Mouse (Mus musculus) liver, embryonic 13.5 days (tissue): ENCODE results near the gene Zic5. TPM values are rescaled to one million over a fixed set of nuclear protein-coding genes. Genes with fewer than 3 reads are reported as not detected.

ENCODE experiments used
- ATAC-seq: fragments of 200-750 bp; cut with Nextera tagmentation; 2 replicates; pipeline ENCODE4 v1.8.0; 2017; ENCODE audit warnings: low read depth, mild to moderate bottlenecking, moderate number of reproducible peaks, moderate library complexity
- DNase-seq: peaks from one replicate; pipeline ENCODE4 v3.0.0; 2022
- H3K27ac ChIP-seq: fragments of 300-500 bp; sonication (generic); 2 replicates; pipeline ENCODE4 v1.5.1; 2015; ENCODE audit warnings: moderate library complexity, mild to moderate bottlenecking, inconsistent platforms
- H3K27me3 ChIP-seq: fragments of 300-500 bp; sonication (generic); 2 replicates; pipeline ENCODE4 v1.6.1; 2015; ENCODE audit warnings: mild to moderate bottlenecking, inconsistent platforms
- H3K36me3 ChIP-seq: fragments of 300-500 bp; sonication (generic); 2 replicates; pipeline ENCODE4 v1.6.1; 2015; ENCODE audit warnings: mild to moderate bottlenecking, inconsistent platforms
- H3K4me1 ChIP-seq: fragments of 300-500 bp; sonication (generic); replicated peaks from 2 replicates; pipeline ENCODE4 v1.6.1; 2015; ENCODE audit warnings: inconsistent platforms
- H3K4me2 ChIP-seq: fragments of 300-500 bp; sonication (generic); 2 replicates; pipeline ENCODE4 v1.6.1; 2015; ENCODE audit warnings: inconsistent platforms, mild to moderate bottlenecking, moderate library complexity
- H3K4me3 ChIP-seq: fragments of 300-500 bp; sonication (generic); replicated peaks from 2 replicates; pipeline ENCODE4 v1.5.1; 2015; ENCODE audit warnings: mild to moderate bottlenecking, inconsistent platforms
- H3K9ac ChIP-seq: fragments of 300-500 bp; sonication (generic); 2 replicates; pipeline ENCODE4 v1.6.1; 2015; ENCODE audit warnings: mild to moderate bottlenecking, inconsistent platforms
- H3K9me3 ChIP-seq: fragments of 300-500 bp; sonication (generic); replicated peaks from 2 replicates; pipeline ENCODE4 v1.6.1; 2016; ENCODE audit warnings: inconsistent platforms
- WGBS: fragments of 180-500 bp; shearing (Covaris S2); methylation state at CpG from one replicate; pipeline ENCODE4 v1.1.7; 2015; ENCODE audit not compliant: insufficient replicate concordance; 5-methylcytosine and 5-hydroxymethylcytosine counted together
- polyA plus RNA-seq: library from polyadenylated mRNA; unstranded; fragments of >200 nt; fragmentation: Nextera tagmentation; extraction: Ambion mirVana; gene quantifications from 2 replicates; pipeline ENCODE4 v1.2.1, GENCODE M21; 2015

The Zic5 gene
- polyA plus RNA-seq, 1 experiment from 2014 or later = 0.02 TPM

DNA sequence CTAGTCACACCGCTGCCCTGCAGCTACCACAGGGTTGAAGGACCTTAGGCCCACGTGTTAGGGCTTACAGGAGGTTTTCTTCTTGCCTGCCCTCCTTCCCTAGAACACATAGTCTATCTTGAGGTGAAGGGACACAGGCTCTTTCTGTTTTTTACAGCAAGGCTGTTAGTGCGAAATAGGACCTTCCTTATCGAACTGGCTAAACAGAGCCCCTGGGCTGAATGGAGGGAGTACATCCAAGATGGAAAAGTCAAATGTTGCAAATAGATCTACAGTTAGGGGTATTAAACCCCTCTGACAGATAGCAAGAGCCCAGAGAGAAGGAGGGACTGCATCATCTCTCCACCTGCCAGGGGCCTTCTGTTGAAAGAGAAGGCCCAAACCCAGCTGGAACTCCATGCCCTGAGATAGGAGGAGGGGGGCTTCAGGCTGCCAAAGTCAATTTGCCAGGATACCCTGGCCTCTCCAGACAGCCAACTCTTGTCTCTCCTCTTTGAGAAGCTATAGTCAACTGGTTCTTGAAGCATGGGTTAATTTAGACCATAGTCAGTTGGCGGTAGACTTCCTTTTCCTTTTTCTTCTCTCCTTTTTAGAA lies 13.8 kb downstream of the Zic5 start:
- Histone ChIP-seq H3K36me3 (no peaks in the 10 kb centered on the region), H3K9ac (no peak overlapping the region), H3K27ac (no peak overlapping the region), H3K27me3 (peaks cover 89% of the 10 kb centered on the region), H3K4me3 (no peak overlapping the region), H3K4me2 (no peak overlapping the region), H3K9me3 (no peaks in the 10 kb centered on the region), H3K4me1 (0 out of 2 replicates have a peak, but pooled peaks cover 3% of the 10 kb centered on the region)
- WGBS = 47% methylated on average over 5 of the region's 5 CpGs
- no peak for ATAC-seq
- no peak for DNase-seq

DNA sequence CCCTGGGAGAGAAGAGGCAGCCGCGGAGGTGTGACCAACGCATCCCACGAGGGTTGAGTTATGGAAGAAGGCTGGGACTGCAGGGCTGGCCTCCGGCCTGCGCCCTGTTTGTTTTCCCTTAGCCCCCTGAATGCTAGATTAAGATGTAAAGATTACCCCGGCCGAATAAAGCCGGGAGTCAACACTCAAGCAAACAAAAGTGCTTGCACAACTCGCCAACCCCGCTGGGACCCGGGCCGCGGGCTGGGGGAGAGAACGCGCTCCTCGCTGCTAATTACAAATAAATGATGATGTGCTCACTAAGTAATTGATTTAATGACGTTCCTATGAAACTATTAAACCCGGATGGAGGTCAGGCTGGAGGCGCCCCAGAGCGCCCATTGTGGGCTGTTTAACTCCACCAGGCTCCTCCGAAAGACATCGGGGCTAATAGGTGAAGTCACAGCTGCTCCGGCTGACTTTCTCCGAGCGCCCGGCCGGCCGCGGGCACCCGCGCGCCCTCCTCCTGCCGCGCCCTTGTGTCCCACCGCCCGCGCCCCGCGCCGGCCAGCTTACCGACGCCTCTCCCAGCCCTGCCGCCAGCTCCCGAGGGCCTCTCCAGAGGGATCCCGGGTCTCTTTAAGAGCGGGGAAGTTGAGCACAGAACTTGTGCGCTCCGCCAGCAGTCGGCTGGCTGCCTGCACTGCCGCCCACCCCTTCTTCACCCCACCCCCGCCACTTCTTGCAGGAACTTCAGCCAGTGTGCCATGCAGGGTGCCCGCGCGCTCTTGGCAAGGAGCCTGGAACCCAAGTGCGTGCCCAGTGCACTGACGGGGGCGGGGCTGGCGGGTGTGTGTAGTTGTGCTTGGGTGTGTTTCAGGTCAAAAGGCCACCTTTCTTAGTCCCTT lies 14.7 kb downstream of the Zic5 start, which contains the start of gene Gm5089:
TSS of gene Gm5089 (minus strand) at position 620 of the 887 bp plus-strand sequence.
- Histone ChIP-seq H3K36me3 (no peaks in the 10 kb centered on the region), H3K27me3 (peaks cover 82% of the 10 kb centered on the region), H3K4me2 (peak within 1 kb of the TSS; percentile 54), H3K4me3 (peak within 1 kb of the TSS; percentile 32), H3K9me3 (no peaks in the 10 kb centered on the region), H3K9ac (no peak within 1 kb of the TSS), H3K27ac (no peak within 1 kb of the TSS), H3K4me1 (0 out of 2 replicates have a peak, but pooled peaks cover 3% of the 10 kb centered on the region)
- DNase-seq = no peak
- WGBS = 3% methylated on average over 53 of the region's 59 CpGs
- ATAC-seq = no peak

DNA sequence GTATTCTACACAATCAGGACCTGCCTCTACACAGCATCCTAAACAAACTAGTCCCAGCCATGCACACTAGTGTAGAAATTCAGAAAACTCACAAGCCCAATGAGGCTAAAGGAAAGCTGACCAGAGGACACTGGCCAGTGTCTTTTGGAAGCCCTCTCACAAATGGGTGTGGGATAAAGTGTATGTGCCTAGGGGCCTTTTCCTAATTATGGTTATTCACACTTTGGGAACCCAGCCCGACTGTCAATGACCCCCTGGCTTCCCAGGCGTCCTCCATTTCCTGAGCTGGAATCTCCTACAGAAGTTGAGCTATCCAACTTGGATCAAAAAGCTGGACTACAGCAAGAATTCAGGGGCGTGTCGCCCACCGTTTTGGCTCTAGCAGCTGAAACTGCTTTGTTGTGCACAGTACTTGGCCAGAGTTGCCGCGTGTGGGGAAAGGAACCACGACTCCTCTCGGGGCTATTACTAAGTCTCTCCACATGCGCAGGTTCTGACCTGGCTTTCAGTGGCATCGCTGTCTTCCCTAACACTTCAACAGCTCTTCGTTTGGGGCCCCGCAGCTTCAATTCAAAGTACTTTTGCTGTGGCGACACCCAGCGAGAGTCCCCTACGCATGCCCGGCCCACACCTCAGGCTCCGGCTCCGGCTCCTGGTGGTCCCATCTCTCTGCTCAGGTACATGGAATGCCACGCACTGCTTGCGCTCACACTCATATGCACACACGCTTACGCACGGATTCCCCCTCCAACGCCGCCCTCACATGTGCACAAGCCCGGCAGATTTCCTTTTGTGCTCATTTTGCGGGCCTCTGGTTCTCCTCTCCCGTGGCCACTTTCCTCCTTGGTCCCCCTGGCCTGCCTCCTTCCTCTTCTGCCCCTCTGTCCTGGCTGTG lies 15.6 kb downstream of the Zic5 start:
- Histone ChIP-seq H3K27me3 (peaks cover 74% of the 10 kb centered on the region), H3K9ac (no peak overlapping the region), H3K9me3 (no peaks in the 10 kb centered on the region), H3K4me1 (0 out of 2 replicates have a peak, but pooled peaks cover 3% of the 10 kb centered on the region), H3K36me3 (no peaks in the 10 kb centered on the region), H3K4me3 (0 out of 2 replicates have a peak overlapping the region, but pooled peaks have one; percentile 32), H3K27ac (no peak overlapping the region), H3K4me2 (peak overlapping the region; percentile 54)
- 7% methylated on average over 29 of the region's 29 CpGs for WGBS
- DNase-seq = no peak
- ATAC-seq = no peak

DNA sequence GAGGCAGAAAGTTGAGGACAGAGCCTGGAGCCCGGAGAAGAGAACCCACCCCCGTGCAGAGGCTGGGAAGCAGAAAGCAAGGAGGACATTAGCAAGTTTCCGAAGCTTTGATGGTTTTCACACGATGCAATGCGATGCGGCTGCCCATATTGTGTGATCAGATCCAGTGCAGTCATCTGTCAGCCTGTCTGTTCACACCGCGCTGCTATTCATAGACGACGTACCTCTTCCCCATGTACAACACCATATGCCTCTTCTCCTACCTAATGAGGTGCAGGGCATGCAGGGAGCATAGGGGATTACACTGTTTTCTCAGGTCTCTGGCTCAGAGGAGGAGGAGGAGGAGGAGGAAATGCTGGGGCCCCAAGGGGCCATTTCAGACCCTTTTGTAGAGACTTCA lies 28.6 kb downstream of the Zic5 start:
- Histone ChIP-seq H3K36me3 (no peaks in the 10 kb centered on the region), H3K27me3 (no peaks in the 10 kb centered on the region; the same call in 1 of the 2 replicates)
- 65% methylated on average over 10 of the region's 10 CpGs for WGBS

DNA sequence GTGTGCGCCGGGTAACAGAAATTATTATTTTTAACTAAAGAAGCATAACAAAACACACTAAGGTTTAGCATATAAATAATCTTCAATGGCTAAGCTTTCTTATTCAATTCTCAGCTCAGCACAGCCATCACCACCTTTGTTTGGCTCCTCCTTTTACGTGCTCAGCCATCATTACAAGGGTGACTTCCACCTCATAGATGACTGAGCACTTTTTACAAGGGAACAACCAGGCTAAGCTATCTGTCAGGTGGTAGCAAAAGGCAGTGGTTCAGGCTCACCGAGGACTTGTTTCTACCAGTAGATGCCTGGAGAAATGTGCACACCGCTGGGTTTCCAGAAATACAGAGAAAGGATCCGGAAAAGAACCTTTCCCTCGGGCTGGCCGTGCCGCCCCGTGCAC lies 31.4 kb downstream of the Zic5 start:
- no peak overlapping the region for H3K27ac ChIP-seq
- no peaks in the 10 kb centered on the region for H3K4me1 ChIP-seq
- no peak overlapping the region for H3K4me2 ChIP-seq
- no peak overlapping the region for H3K4me3 ChIP-seq
- WGBS = 72% methylated on average over 10 of the region's 10 CpGs
- H3K9me3 ChIP-seq = no peaks in the 10 kb centered on the region
- no peak for DNase-seq
- no peak overlapping the region for H3K9ac ChIP-seq
- no peaks in the 10 kb centered on the region for H3K36me3 ChIP-seq
- no peaks in the 10 kb centered on the region for H3K27me3 ChIP-seq
- no peak for ATAC-seq

More for the DNA sequence above, 28.6 kb downstream of the Zic5 start:
- no peak overlapping the region for H3K4me3 ChIP-seq
- H3K27ac ChIP-seq = no peak overlapping the region
- no peak overlapping the region for H3K4me2 ChIP-seq
- H3K9me3 ChIP-seq = no peaks in the 10 kb centered on the region
- no peak overlapping the region for H3K9ac ChIP-seq
- no peak for DNase-seq
- ATAC-seq = no peak
- no peaks in the 10 kb centered on the region for H3K4me1 ChIP-seq

DNA sequence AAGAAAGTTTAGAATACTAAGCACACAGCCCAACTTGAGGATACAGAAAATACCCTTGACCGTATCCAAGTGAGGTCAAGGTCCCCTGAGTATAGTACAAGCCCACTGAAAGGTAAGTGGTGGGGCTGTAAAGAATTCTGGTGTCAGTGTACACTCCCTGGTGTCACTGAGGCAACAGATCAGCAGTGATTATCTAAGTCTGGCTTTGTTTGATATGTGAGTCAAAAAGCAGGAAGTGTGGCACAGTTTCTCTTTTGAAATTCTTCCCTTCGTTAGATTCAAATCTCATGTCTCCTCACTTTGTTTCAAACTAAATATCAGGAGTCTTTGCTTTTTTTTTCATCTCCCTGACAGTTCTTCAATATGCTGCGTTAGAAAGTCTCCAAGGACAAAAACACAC lies 32.9 kb downstream of the Zic5 start:
- 42% methylated on average over 3 of the region's 3 CpGs for WGBS
- Histone ChIP-seq H3K4me2 (no peak overlapping the region), H3K4me1 (no peaks in the 10 kb centered on the region), H3K9ac (no peak overlapping the region), H3K27ac (no peak overlapping the region), H3K4me3 (no peak overlapping the region), H3K9me3 (no peaks in the 10 kb centered on the region), H3K27me3 (no peaks in the 10 kb centered on the region), H3K36me3 (no peaks in the 10 kb centered on the region)
- DNase-seq = no peak
- ATAC-seq = no peak

DNA sequence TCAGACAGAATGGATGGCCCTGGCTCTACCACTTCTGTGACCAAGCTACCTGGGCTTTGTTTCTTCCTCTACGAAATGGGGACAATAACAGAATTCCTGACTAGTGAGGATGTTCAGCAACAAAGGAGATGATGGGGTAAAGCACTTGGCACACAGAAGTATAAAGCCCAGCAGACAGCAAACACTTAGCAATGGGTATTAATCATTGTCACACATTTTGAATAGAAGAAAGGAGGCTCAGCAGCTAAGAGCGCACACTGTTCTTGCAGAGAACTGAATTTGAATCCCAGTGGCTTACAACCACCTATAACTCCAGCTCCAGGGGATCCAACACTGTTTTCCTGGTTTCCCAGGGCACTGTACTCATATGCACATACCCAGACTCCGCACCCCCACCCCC lies 37.8 kb downstream of the Zic5 start:
- H3K27me3 ChIP-seq = no peaks in the 10 kb centered on the region

DNA sequence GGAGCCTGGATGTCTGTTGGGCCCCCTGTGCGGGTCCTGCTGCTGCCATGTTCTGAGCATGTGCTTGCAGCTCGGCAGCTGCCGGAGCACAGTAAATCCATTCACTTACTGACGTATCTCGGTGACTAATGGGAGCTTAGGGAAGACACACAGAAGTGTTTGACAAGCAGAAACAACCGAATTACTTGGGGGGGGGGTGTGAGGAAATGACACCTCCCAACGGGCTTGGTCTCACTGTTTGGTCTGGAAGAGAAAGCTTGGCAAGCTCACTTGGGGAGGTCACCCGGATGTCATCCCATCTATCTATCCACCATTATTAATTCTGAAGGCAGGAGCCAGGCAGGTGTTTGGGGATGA lies 38.3 kb downstream of the Zic5 start:
- Histone ChIP-seq H3K9ac (no peak overlapping the region), H3K27me3 (no peaks in the 10 kb centered on the region), H3K4me1 (no peaks in the 10 kb centered on the region), H3K36me3 (no peaks in the 10 kb centered on the region), H3K27ac (no peak overlapping the region), H3K4me3 (no peak overlapping the region), H3K9me3 (no peaks in the 10 kb centered on the region), H3K4me2 (no peak overlapping the region)
- ATAC-seq (no peak), DNase-seq (no peak)
- WGBS = 59% methylated on average over 8 of the region's 8 CpGs

More for the DNA sequence above, 37.8 kb downstream of the Zic5 start:
- Histone ChIP-seq H3K4me2 (no peak overlapping the region), H3K9me3 (no peaks in the 10 kb centered on the region), H3K36me3 (no peaks in the 10 kb centered on the region), H3K4me3 (no peak overlapping the region), H3K9ac (no peak overlapping the region), H3K4me1 (no peaks in the 10 kb centered on the region), H3K27ac (no peak overlapping the region)
- DNase-seq = no peak
- ATAC-seq = no peak
- WGBS = 59% methylated on average over 3 of the region's 3 CpGs

DNA sequence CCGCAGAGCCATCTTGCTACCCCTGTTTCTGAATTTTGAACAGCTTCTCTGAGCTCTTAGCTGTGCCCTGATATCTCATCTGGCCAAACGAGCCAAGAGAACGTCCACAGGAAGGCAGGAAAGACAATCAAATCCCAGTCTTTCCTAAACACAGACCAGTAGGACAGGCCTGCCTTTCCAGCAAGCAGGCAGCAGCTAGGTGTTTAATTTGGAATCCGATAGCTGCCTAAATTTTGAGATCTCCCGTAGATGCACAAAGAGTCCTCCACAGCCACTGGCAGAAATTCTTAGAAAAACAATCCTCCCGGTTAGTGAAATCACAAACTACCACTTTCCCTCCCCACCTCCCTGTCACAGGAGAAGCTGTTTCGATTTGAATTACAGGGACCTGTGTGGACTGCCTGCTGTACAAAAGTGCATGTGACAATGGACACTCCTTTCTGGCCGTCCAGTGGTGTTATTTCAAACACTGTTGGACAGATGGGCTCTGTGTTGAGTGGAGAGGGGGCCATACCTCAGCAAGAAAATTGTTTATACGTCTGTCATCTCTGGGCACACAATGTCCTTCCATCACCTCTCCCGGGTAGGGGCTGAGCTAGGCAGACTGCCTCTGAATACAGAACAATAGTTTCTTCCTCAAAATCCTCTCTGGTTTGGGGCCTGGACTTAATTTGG lies 38.8 kb downstream of the Zic5 start:
- no peak overlapping the region for H3K4me3 ChIP-seq
- ATAC-seq = no peak
- no peak overlapping the region for H3K9ac ChIP-seq
- no peaks in the 10 kb centered on the region for H3K27me3 ChIP-seq
- H3K4me2 ChIP-seq = no peak overlapping the region
- no peaks in the 10 kb centered on the region for H3K36me3 ChIP-seq
- 42% methylated on average over 10 of the region's 10 CpGs for whole genome bisulfite sequencing
- H3K4me1 ChIP-seq = no peaks in the 10 kb centered on the region
- no peaks in the 10 kb centered on the region for H3K9me3 ChIP-seq
- no peak overlapping the region for H3K27ac ChIP-seq
- DNase-seq = no peak

DNA sequence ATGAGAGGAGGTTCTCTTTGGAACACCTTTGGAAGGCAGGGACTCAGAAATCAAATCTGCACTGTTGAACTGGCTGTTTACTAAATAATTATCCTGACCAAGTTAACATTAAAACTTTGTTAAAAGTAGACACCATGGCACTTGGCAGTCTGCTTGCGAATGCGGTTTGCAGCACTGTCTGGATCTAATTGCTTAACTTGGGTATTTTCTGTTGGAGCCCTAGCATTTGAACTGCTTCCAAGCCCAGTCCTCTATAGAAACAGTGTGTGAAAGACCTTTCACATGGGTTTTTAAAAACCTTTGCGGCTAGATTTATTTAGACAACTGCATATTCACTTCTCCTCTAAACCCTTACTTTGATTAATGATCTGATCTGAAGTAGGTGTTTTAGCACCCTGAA lies 41.0 kb downstream of the Zic5 start:
- 74% methylated on average over 3 of the region's 3 CpGs for WGBS
- Histone ChIP-seq H3K27me3 (no peaks in the 10 kb centered on the region), H3K9me3 (no peaks in the 10 kb centered on the region), H3K4me2 (no peak overlapping the region), H3K9ac (no peak overlapping the region), H3K36me3 (no peaks in the 10 kb centered on the region), H3K27ac (no peak overlapping the region), H3K4me1 (no peaks in the 10 kb centered on the region), H3K4me3 (no peak overlapping the region)
- ATAC-seq (no peak), DNase-seq (no peak)
